Mouse (Mus musculus): ENCODE results near the gene H2-Aa.

- TF ChIP-seq CTCF (IDR thresholded peaks at IDR 0.05; ENCODE audit: control insufficient read depth, insufficient read depth, low read length), result no peak
- TF ChIP-seq POLR2A (IDR thresholded peaks at IDR 0.05; ENCODE audit: borderline replicate concordance, control insufficient read depth, low read depth, low read length), result no peak
These were observed 29.1 kb upstream of the H2-Aa start for GRCm38 (mm10) chr17:34316697-34317096.
